Mouse (Mus musculus) neural tube, embryonic 11.5 days (tissue): ENCODE measurements around the gene Trir. TPM values are rescaled to one million over a fixed set of nuclear protein-coding genes. Genes with fewer than 3 reads are reported as not detected.
A peak's percentile ranks its signal among the peaks of the same experiment; 100 is the strongest.

Source experiments
- ATAC-seq: fragments of 200-750 bp; cut with Nextera tagmentation; 2 replicates; pipeline ENCODE4 v1.8.0; 2017; ENCODE audit warnings: moderate number of reproducible peaks, mild to moderate bottlenecking, moderate TSS enrichment, moderate library complexity; ENCODE audit not compliant: insufficient read depth, low FRiP score, low TSS enrichment
- DNase-seq: peaks from one replicate; pipeline ENCODE4 v3.0.0-alpha.2; 2015; ENCODE audit warnings: low spot score
- H3K27ac ChIP-seq: fragments of 300-500 bp; sonication (generic); 2 replicates; pipeline ENCODE4 v1.5.1; 2014; ENCODE audit warnings: low read depth, mild to moderate bottlenecking, low read length
- H3K27me3 ChIP-seq: fragments of 300-500 bp; sonication (generic); 2 replicates; pipeline ENCODE4 v1.6.1; 2014; ENCODE audit warnings: mild to moderate bottlenecking, low read length, mixed read lengths; ENCODE audit not compliant: control insufficient read depth, insufficient read depth
- H3K36me3 ChIP-seq: fragments of 300-500 bp; sonication (generic); 2 replicates; pipeline ENCODE4 v1.6.1; 2014; ENCODE audit warnings: mild to moderate bottlenecking, low read length, moderate library complexity, mixed read lengths; ENCODE audit not compliant: control insufficient read depth, insufficient read depth
- H3K4me1 ChIP-seq: fragments of 300-500 bp; sonication (generic); 2 replicates; pipeline ENCODE4 v1.6.1; 2014; ENCODE audit warnings: low read length, mixed read lengths; ENCODE audit not compliant: control insufficient read depth, insufficient read depth
- H3K4me2 ChIP-seq: fragments of 300-500 bp; sonication (generic); 2 replicates; pipeline ENCODE4 v1.6.1; 2014; ENCODE audit warnings: low read depth, mild to moderate bottlenecking, moderate library complexity
- H3K4me3 ChIP-seq: fragments of 300-500 bp; sonication (generic); 2 replicates; pipeline ENCODE4 v1.5.1; 2014; ENCODE audit warnings: low read depth, low read length
- H3K9ac ChIP-seq: fragments of 300-500 bp; sonication (generic); 2 replicates; pipeline ENCODE4 v1.6.1; 2014; ENCODE audit warnings: mild to moderate bottlenecking, low read length
- H3K9me3 ChIP-seq: fragments of 300-500 bp; sonication (generic); 2 replicates; pipeline ENCODE4 v1.6.1; 2016; ENCODE audit warnings: low read length; ENCODE audit not compliant: control insufficient read depth
- WGBS: fragments of 180-500 bp; shearing (Covaris S2); extraction: QIAGEN DNeasy Blood & Tissue Kit; methylation state at CpG from one replicate; pipeline ENCODE4 v1.1.7; 2014; 5-methylcytosine and 5-hydroxymethylcytosine counted together
- polyA plus RNA-seq: library from polyadenylated mRNA; unstranded; fragments of >200 nt; fragmentation: Nextera tagmentation; extraction: Ambion mirVana; gene quantifications from 2 replicates; pipeline ENCODE4 v1.2.1, GENCODE M21; 2014

Trir gene
- polyA plus RNA-seq, result 158 and 170 TPM in 2 replicates

- Histone ChIP-seq H3K9ac (peak within 1 kb of the TSS; percentile 99), H3K4me2 (peak within 1 kb of the TSS; percentile 88), H3K27ac (peak within 1 kb of the TSS; percentile 67), H3K9me3 (no peaks in the 10 kb centered on the region), H3K4me1 (peaks cover 27% of the 10 kb centered on the region), H3K4me3 (peak within 1 kb of the TSS; percentile 100), H3K27me3 (no peaks in the 10 kb centered on the region), H3K36me3 (peaks cover 15% of the 10 kb centered on the region)
- peak; percentile 80 for ATAC-seq
- DNase-seq, result peak; percentile 97
- WGBS, result 0% methylated on average over 68 of the region's 75 CpGs
Measured at GRCm38 (mm10) chr8:85026670-85027515, at the start of gene Trir. TSS of gene Trir (plus strand) at chr8:85026823.

DNA sequence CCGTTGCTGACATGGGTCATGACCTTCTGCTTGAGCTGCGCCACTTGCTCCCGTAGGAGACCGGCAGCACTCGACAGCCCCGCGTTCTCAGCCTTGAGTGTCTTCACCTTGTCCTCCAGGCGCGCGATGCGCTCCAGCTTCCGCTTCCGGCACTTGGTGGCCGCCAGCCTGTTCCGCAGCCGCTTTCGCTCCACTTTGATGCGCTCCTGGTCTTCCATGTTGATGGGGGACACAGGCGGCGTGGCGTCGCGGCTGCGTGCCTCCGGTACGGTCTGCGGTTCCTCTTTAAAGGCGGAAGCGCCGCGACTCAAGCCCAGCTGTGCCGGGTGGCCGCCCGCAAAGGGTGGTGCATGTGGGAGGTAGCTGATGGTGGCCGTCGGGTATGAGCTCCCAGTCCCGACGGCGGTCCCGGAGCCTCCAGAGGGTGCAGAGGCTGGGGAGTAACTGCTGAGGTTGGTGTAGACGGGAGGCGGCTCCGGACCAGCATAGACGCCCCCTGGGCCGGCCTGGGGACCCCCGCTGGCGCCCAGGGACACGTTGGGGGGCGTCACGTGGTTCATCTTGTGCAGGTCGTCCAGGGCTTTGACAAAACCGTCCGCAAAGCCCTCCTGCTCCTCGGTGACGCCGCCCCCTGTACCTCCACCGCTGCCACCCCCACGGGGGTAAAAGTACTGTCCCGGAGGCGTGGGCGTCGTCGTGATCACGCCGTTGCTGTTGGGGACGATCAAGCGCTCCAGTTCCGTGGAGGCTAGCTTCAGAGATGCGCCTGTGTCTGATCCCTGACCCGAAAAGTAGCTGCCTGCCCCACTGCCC is 49.0 kb upstream of the Trir start:
- peak overlapping the region; percentile 44 for H3K4me3 ChIP-seq
- H3K27me3 ChIP-seq, result peaks cover 37% of the 10 kb centered on the region
- no peak for ATAC-seq
- peaks cover 36% of the 10 kb centered on the region for H3K4me1 ChIP-seq
- H3K4me2 ChIP-seq, result peak overlapping the region; percentile 79
- H3K9me3 ChIP-seq, result no peaks in the 10 kb centered on the region
- peak; percentile 57 for DNase-seq
- H3K36me3 ChIP-seq, result no peaks in the 10 kb centered on the region
- H3K9ac ChIP-seq, result peak overlapping the region; percentile 39
- 1% methylated on average over 69 of the region's 70 CpGs for WGBS
- peak overlapping the region; percentile 29; the same call in 1 of the 2 replicates for H3K27ac ChIP-seq

DNA sequence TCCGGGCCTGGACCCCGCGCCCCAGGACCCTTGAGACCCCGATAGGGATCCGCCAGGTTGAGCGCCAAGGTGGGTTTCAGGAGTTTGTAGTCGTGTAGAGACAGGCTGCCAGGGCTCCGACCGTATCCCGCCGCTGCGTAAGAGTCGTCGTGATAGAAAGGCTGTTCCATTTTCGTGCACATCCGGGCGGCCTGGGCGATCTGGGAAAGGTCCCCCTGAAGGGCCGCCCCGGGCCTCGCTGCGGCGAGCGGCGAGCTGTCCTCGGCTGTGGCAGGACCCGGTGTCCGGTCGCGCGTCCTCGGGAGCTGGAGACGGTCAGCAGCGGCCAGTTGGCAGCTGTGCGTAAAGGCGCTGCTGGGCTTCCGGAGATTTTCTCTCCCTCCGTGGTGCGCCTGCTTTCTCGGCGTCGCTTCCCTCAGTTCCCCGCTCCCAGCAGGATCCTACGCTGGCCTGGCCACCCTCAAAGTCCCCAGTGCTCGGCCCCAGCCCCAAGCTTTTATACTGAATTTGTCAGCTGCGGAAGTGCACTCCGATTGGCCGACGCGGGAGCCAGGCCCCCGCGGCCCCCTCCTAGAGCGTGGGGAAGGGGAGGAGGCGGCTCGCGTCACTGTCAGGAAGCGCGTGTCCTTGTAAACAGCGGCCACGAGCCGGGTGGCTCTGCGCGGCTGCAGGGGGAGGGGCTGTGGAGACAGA is 48.2 kb upstream of the Trir start, which contains the start of gene Junb:
Gene Junb (minus strand): TSS at position 471 of the 693 bp plus-strand sequence.
- Histone ChIP-seq H3K9me3 (no peaks in the 10 kb centered on the region), H3K27ac (peak within 1 kb of the TSS; percentile 29; the same call in 1 of the 2 replicates), H3K4me1 (peaks cover 36% of the 10 kb centered on the region), H3K27me3 (peaks cover 37% of the 10 kb centered on the region), H3K9ac (peak within 1 kb of the TSS; percentile 39), H3K4me3 (peak within 1 kb of the TSS; percentile 44), H3K36me3 (no peaks in the 10 kb centered on the region), H3K4me2 (peak within 1 kb of the TSS; percentile 79)
- peak; percentile 83 for DNase-seq
- ATAC-seq, result peak; percentile 8; the same call in 1 of the 2 replicates
- under 1% methylated on average over 58 of the region's 63 CpGs for WGBS

GRCm38 (mm10) chr8:84979599-84980421 is 46.8 kb upstream of the Trir start:
- H3K4me1 ChIP-seq, result peaks cover 39% of the 10 kb centered on the region

DNA sequence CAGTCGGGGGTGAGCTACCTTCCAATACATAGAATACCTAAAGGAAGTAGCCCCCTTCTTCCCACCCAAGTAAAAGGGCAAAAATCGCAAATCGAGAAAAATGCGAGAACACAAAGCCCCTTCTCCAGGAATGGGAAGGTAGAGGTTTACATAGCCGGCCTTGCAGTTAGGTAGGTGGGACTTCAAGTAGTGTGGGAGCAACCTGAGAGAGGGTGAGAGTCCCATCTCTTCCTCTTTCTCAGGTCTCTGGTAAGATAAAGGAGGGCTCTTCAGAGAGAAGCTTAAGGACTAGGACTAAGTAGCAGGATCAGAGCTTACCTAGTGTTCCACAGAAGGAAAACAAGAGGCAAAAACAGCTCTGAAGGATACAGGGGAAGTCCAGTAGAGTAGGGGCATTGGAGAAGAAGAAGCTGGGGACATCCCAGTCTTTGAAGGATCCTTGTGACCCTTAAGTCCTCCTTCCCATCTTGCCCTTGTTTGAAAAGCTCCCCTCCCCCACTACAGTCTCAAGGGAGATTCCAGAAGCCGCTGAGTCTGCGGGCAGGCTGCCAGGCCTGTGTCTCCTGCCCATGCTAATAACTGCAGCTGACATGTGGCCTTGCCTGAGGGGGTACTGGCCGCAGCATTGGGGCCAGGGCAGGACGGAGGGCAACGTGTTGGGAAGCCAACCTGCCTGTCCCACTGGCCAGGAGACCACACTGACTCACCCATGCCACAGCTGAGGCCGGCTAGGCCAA is 45.8 kb upstream of the Trir start:
- no peak overlapping the region for H3K4me3 ChIP-seq
- ATAC-seq (no peak), DNase-seq (peak; percentile 47)
- H3K36me3 ChIP-seq, result no peaks in the 10 kb centered on the region
- H3K4me2 ChIP-seq, result peak overlapping the region; percentile 7; the same call in 1 of the 2 replicates
- H3K9me3 ChIP-seq, result no peaks in the 10 kb centered on the region
- peaks cover 48% of the 10 kb centered on the region for H3K4me1 ChIP-seq
- H3K27me3 ChIP-seq, result peaks cover 37% of the 10 kb centered on the region
- H3K27ac ChIP-seq, result no peak overlapping the region
- peak overlapping the region; percentile 3; the same call in 1 of the 2 replicates for H3K9ac ChIP-seq
- 42% methylated on average over 11 of the region's 11 CpGs for WGBS

More at GRCm38 (mm10) chr8:84979599-84980421, 46.8 kb upstream of the Trir start:
- Histone ChIP-seq H3K36me3 (no peaks in the 10 kb centered on the region), H3K27me3 (peaks cover 37% of the 10 kb centered on the region), H3K4me3 (peak overlapping the region; percentile 26), H3K9ac (no peak overlapping the region), H3K4me2 (peak overlapping the region; percentile 51), H3K9me3 (no peaks in the 10 kb centered on the region), H3K27ac (no peak overlapping the region)
- 4% methylated on average over 42 of the region's 42 CpGs for WGBS
- peak; percentile 84 for DNase-seq
- ATAC-seq, result 0 out of 2 replicates have a peak, but pooled peaks have one; percentile 11

DNA sequence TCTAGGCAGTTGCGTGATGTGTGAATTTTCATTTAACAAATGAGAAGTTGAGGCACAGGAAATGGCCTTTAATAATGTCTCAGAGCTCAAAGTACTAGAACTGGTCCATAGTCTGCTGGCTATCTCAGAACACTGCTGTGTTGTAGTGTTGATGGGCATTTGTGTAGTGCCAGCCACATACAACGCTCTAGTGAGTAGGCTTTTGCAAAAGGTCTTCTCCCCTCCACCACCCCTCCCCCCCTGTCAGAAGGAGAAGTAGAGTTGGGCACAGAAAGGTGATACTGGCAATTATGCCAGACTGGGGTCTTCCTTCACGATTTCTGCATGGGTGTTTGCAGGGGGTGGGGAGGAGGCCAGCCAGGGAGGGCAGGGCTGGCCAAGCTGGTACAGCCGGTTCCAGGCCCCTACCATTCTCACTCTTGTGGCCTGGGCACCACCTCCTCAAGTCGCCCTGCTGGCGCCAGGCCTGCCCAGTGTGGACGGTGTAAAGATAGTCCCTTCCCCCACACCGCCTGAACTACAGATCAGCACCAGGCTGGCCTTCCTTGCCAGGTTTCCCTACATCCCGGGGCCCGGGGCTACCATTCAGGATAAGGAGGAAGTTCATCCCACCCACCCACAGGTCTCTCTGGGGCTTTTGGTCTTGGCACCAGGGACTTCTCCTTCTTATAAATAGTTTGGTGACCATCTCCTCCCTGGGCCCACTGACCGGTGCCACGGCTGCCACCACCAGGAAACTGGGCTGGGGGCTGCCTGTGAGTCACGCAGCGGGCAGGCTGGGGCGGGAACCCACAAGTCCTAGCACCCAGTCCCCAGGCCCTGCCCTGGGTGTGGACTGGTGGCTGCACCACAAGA is 44.8 kb upstream of the Trir start:
- H3K9ac ChIP-seq, result no peak overlapping the region
- no peak overlapping the region for H3K4me3 ChIP-seq
- DNase-seq (no peak), ATAC-seq (no peak)
- H3K4me2 ChIP-seq, result no peak overlapping the region
- H3K4me1 ChIP-seq, result peaks cover 46% of the 10 kb centered on the region
- no peaks in the 10 kb centered on the region for H3K36me3 ChIP-seq
- H3K9me3 ChIP-seq, result no peaks in the 10 kb centered on the region
- 80% methylated on average over 15 of the region's 15 CpGs for WGBS
- H3K27ac ChIP-seq, result no peak overlapping the region
- H3K27me3 ChIP-seq, result peaks cover 37% of the 10 kb centered on the region

DNA sequence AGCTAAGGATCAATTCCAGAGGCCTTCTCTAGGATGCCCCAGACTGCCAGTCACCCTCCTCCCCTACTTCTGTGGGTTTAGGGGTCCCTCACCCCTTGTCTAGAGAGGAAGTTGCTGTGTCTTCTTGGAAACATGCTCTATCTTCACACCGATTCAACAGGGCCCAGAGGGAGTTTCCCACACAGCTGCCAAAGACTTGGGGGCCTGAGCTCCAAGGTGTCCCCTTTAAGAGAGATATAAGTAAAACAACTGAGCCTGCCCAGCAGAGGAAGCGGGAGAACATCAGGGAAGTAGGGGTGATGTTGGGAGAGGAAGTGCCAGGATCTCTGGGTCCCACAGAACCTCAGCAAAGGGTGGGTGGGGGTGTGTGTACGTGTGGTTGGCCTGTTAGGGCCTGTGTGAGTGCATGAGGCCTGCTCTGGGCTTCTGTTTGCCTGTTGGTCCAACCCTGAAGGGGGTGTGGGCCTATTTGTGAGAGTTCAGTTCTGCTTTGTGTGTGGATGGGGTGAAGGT is 44.1 kb upstream of the Trir start:
- DNase-seq (no peak), ATAC-seq (no peak)
- H3K4me3 ChIP-seq, result no peak overlapping the region
- H3K27ac ChIP-seq, result no peak overlapping the region
- H3K27me3 ChIP-seq, result peaks cover 33% of the 10 kb centered on the region
- no peak overlapping the region for H3K9ac ChIP-seq
- peaks cover 41% of the 10 kb centered on the region for H3K4me1 ChIP-seq
- no peak overlapping the region for H3K4me2 ChIP-seq
- H3K9me3 ChIP-seq, result no peaks in the 10 kb centered on the region
- H3K36me3 ChIP-seq, result no peaks in the 10 kb centered on the region
- WGBS, result 67% methylated on average over 3 of the region's 3 CpGs
